Mouse (Mus musculus): ENCODE measurements around the gene Spata2. TPM values are rescaled to one million over a fixed set of nuclear protein-coding genes. Genes with fewer than 3 reads are reported as not detected.

Gene Spata2
- total RNA-seq, 2 experiments from 2014 or later = 39.8 to 43.3 TPM

DNA sequence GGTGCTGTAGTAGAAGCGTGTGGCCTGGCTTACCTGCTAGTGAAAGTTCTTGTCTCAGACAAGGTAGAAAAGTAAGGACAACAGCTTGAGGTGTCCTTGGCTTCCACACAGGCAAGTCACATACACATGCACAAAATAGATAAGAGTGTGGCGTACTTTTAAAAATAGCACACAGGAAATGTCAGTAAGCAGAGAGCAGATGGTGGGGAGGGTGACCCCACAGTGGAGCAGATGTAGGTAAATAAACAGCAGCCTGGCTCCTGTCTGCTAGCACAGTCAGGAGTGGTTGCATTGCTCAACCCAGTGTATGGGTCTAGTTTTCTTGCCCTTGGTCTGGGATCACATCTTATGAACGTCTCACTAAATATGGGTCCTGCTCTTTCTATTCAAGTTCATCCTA is 17.8 kb upstream of the Spata2 start:
- no peak for DNase-seq

DNA sequence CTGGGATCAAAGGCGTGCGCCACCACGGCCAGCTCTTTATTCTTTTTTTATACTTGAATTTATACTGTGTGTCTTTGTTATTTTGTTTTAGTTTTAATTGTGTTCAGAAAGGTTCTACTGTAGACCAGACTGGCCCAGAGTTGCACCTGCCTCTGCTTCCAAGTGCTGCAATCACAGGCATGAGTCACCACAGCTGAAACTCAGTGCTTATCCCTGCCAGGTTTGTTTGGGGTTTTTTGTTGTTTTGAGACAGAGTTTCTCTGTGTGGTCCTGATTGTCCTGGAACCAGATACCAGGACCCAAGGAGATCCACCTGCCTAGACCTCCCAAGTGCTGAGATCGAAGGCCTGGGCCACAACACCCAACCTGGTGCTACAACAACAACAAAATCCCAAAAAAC is 15.9 kb upstream of the Spata2 start:
- DNase-seq = no peak

DNA sequence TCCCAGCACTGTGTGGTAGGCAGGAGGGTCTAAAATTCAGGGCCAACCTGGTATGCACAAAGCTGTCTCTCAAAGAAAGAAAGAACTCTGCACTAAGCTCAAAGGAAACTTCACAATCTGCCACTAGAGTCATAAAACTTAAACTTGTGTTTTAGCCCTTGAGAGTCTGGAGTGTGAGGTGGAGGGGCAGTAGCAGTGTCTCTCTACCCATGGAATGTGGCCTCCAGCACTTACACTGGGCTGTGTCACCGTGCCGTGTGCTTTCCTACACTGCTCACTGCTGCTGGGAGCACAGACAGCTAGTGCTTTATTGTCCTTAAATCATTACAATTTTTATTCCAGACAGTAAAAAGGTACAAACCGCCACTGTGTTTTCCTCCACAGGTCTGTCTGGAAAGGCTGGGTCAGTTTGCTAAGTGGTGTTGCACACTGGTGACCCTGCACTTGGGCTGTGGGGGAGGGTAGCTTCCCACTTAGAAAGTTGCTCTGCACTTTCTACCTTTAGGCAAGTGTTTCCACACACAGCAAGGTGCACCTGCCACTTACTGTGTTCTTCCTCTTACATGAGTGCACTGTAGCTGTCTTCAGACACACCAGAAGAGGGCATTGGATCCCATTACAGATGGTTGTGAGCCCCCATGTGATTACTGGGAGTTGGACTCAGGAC is 15.2 kb upstream of the Spata2 start:
- DNase-seq = no peak

DNA sequence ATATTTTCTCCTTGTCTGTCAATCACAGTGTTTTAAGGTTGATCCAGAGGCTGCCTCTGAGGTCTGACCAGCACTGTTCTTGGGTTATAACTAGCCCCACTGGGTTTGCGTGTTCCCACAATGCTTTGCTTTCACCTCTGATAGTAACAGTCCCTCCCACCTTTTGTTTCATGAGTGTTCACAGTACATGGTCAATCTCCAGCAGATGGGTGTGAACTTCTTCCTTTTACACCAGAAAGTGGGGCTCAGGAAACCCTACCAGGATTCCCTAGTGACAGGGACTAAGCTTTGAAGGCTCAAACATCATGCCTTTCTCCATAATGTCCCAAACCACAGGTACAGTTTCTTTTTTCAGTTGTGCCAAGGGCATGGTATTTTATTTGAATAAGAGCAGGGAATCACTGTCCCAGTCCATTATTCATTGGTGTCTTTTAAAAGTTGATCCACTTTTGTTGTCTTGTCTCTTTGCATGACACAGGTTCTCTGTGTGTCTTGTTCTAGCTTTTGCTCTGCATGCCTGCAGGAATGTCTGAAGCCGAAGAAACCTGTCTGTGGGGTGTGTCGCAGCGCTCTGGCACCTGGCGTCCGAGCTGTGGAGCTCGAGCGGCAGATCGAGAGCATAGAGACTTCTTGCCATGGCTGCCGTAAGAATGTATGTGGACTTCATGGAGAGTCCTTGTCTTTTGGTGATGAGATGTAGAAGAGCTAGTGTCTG is 14.0 kb upstream of the Spata2 start:
- no peak for DNase-seq

DNA sequence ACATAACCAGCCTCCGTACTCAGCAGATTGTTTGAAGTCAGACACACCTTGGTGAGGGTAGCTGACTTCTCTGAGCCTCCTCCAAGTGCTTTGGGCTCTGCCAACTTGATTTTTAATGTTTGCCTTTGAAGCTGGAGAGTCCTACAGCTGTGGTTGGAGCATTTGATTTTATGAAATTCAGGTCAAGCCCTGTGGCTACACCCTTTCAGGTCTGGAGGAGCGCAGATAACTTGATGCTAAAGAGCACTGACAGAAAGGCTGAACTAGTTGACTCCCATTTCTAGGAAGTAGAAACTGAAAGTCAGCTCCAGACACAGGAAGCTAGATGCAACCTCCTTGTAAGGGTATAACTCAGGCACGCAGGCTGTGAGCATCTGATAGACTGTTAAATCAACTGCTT is 12.4 kb upstream of the Spata2 start:
- DNase-seq = no peak

DNA sequence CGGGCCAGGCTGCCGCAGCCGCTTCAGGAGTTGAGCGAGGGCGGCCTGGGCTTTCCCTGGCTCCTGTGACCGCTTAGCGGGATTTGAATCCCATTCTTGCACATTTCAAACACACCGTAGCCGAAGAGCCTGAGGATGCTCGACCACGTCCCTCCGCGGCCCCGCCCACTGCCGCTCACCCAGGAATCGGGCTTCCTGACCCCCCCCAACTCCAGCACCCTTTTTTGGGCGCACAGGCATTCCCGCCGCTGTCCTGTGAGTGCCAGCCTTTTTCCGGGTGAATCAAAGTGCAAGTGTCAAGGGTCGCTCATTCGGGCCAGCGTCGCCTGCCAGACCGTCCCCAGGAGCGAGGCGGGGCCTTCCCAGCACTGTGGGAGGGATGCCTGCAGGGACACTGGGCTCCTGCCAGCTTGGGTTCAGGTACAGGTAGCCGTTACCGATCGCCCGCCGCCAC is 11.2 kb upstream of the Spata2 start:
- DNase-seq = peak; percentile 81 to 86

DNA sequence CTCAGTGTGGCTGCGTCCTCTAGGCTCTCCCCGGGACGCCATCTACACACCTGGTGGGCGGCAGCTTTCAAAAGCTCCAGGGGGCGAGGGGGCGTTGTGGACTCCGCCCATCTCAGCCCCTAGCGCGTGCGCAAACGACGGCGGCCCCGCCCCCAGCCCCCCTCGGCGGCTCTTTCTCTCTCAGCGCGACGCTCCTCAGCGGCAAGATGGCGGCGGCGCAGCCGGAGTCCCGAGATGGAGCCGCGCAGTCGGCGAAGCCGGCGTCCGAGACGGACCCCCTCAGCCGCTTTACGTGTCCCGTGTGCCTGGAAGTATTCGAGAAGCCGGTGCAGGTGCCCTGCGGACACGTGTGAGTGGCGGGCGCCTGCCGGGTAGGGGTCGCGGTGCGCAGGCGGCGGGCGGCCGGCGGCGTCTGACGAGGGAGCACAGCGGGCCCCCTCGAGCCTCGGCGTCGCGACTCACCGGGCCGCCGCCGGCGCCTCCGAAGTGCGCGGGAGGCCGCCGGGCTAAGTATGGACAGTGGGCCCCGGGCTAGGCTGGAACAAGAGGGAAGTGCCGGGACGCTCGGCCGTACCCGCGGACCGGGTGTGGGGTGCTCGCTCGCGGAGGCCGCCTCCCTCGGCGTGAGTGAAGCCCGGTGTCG is 10.7 kb upstream of the Spata2 start:
- DNase-seq = peak; percentile 91 to 94

DNA sequence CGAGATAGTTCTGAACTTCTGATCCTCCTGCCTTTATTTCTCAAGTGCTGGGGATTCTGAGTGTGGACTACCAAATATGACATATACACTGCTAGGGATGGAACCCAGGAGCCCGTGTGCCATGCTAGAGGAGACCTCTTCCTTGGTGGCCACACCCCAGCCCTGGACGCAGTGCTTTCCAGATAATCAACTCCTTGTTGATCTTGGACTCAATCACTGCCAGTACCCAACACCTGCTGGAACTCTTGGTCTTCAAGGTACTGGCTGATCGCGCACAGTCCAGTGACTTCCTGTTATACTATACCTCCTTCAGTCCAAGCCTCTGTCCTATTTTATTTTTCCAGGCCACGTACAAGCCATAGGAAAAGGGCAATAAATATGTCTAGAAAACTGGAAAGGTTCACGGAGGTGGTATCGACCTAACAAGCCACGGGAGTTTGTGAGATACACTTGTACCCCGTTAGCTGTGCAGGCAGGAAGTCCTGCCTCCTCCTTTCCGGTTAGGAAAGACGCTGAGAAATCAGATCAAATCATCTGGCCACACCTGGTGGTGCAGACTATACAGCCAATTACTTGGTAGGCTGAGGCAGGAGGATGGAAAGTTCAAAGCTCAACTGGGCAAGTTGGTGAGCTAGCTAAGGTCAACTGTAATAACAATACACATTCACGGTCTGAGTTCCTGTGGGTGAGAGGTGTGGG is 10.0 kb upstream of the Spata2 start:
- no peak for DNase-seq

DNA sequence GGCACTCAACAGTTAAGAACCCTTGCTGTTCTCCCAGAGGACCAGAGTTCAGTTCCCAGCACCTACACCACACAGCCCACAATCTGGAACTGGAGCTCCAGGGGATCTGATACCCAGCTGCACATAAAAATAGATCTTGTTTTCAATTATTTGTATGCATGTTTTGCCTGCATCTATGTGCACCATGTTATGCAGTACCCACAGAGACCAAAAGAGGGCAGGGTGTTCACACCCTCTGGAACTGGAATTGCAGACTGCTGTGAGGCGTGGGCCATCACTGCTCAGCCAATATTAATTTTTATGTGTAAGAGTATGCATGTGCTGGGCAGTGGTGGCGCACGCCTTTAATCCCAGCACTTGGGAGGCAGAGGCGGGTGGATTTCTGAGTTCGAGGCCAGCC is 4.6 kb upstream of the Spata2 start:
- DNase-seq = peak; percentile 66 to 75

DNA sequence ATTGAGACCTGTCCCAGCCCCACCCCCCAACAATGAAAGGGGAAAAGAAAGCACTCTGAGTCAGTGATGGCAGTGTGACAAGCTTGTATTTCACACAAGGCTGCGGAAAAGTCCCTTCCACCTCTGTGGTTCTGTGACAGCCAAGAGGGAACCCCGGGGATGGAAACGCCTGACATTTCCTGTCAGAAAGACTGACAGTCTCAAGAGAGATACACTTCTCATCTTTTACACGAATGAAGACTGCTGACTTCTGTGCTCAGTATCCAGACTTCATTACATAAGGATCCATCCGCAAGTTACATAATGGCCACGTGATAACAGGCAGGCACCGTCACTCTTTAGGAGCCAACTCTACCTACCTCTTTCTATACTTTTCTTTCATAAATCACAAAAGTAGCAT is 3.8 kb upstream of the Spata2 start:
- no peak for DNase-seq

DNA sequence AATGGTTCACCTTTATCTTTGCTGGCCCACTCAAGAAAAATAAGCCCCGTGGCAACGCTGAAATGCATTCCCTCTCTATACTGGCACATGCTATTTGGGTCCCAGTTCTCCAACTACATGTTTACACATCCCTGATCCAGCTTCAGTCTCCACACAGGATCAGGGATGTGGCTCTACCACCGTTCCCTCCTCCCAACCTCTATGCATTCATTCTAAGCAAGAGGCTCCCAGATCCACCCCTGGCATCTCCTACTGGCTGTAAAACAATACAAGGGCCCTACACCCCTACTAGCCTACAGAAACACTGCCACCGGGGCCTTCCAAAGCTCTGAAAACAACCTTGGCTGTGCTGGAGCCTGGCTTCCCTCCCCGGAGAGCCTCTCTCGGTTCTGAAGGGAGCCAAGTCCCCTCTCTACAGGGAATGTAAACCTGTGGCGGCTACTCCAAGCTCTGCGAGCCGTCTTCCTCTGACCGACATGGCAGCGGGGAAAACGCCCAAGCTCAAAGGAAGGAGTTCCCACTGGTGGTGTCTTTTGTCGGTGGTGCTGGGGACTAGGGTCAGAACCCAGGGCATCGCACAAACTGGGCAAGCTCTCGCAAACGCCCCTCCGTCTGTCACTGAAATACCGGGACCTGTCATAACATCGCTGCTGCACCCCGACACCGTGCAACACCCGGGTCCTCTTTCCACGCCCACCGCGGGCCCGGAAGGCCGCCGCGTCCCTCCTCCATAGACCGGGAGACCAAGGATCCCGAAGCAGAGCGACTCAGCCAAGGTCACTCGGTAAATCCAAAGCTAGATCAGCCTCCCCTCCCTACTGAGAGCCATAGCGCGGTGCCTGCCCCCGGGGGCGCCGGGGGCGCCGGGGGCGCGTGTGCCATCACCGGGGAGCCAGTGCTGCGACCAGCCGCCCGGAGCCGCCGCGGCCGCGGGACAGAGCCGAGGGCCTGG is 654 bp downstream of the Spata2 start, which contains the start of gene Rnf114:
TSS of gene Rnf114 (plus strand) at position 889 of the 952 bp plus-strand sequence.
- peak; percentile 75 to 76 for DNase-seq

DNA sequence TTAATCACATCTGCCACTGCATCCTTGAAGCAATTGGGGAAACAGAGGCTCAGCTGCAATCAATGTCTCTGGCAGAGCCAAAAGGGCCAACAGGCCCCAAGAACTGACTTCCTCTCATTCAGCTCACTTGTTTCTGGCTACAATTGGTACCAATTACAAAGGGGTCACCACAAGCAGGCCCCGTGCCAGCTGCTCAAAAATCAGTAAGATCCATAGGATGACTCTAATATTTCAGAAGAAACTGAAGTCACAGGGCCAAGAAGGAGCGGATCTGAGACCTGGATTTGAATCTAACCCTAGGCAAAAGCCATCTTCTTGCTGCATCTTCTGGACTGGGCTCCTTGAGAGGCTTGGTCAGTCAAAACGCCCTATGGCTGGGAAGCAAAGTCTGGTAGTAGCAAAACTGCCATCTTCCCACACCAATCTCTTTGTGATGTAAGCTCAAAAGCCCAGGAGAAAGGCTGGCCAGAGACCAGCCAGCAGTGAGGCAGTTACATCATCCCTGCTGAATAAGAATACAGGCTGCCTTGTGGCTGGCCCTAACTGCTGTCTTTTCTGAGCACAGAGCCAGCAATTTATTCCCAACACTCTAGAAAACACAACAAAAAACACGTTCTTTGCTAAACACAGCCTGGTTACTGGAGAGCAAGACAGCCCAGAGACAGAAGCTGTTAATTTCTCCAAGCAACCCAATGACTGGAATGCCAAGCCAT is 1.7 kb downstream of the Spata2 start:
- peak in 1 of 2 experiments; percentile 60 for DNase-seq

DNA sequence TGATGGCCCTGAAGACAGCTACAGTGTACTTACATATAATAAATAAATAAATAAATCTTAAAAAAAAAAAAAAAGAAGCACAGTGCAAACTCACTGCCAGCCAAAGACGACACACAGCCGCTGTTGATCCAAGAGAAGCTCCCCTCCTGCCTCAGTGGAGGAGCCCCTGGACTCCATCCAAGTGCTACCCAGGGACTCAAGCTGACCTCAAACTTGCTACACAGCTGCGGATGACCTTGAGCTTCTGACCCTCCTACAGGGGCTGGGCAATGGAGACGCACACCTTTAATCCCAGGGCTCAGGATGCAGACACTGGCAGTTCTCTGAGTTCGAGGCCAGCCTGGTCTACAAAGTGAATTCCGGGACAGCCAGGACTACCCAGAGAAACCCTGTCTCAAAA is 4.7 kb downstream of the Spata2 start:
- peak in 1 of 2 experiments; percentile 55 for DNase-seq

DNA sequence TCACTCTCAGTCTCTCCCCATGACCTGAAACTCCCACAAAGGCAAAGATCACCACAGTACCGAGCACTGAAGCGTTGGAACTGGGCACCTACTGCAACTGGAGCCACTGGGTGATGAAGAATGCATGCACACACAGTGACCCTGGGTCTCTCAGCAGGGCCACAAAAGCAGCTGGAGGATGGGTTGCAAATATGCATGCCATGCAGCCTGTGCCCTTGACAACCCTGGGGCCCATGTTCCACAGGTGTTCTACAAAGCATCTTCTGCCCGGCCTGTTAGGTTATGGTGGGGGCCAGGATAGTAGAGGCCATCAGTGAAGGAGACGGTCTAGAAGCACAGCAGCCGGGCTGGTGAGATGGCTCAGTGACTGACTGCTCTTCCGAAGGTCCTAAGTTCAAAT is 5.1 kb downstream of the Spata2 start:
- no peak for DNase-seq

DNA sequence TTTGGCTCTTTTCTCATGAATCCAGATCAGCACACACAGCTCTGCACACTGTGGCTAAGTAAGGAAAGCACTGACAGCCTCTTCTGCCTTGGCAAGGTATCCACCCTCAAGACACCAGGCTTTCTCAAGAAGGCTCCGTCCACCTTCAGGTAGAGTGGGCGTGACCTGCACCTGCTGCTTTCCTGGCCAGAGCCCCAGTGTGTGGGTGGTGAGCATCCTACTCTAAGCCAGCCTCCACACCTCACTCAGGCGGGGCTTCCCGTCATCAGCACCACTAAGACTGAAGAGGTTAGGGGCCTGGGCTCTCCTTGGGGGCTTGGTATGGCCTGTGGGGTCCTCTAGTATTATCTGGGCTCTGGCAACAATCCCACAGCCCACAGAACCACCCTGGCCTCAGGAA is 6.1 kb downstream of the Spata2 start:
- DNase-seq = no peak

DNA sequence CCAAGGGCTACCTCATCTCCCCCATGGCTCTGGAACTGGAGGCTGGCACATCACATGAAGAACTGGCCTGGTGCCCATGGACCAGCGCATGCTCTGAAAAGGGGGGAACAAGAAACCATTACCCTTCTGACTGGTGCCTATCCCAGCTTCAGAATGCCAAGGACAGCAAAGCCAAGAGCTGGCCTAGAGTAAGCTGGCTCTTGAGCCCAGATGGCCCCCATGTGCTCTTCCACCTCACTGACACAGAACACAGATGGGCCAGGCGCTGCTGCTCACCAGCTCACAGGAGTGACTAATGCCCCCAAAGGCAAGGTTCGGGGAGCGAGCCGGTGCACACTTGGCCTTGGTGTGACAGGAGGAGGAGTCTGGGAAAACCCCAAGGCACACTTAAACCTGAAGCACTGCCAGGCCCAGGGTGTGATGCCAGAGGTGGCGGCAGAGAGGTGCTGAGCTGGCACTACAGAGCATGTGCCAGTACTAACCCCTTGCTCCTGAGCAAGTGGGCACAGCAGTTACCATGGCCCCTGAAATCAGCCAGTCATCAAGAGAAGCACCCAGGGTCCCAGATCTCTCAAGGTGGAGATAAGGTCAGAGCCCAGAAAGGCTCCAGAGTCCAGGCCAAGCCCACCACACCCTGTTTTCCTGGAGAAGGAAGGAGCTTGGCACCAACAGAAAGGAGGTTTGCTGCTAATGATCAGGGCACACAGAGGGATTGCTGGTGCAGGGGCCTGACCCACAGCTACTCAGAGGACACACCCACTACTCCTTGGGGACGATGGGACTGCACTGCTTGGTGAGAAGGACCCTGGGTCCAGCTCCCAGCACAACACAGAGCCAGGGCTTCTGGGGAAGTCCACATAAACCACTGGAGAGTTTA is 6.9 kb downstream of the Spata2 start:
- peak; percentile 87 to 89 for DNase-seq

DNA sequence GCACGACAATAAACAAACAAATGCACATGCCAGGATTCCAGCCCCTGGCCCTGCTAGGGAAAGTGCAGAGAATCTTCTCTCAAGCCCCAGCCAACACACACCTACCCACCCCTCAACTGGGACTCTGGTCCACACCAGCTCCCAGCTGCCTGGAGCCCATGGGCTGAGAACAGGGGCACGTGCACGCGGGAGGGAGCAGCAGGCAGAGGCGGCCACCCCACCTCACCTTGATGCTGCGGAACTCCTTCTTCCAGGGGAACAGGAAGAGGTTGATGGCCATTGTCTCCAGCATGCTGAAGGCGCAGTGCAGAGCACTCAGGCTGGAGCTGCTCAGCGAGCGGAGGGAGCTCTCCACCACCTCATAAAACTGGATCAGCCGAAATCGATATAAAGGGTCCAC is 7.8 kb downstream of the Spata2 start:
- no peak for DNase-seq

DNA sequence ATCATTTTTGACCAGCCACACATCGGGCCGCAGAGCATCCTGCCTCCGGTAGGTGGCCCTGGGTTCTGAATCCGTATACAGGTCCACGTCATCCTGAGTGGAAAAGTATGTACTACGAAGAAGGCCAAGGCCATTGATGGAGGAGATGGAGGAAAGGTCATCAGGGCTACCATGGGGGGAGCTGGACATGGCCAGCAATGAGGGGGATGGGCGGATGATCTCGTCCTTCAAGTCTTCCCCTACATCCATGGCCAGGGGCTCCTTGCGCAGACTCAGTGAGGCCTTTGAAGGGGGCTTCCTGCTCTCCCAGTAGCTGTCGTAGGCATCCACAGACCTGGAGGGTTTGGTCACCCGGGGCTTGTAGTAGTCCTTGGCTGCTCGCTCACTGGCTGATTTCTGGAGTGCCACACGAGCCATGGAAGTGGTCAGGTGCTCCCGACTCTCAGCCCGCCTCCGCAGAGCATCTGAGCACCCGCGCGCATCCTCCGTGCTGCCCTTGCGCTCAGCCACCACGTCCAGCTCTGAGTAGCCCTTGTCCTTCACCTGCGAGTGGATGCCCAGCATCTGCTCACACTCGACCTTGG is 8.8 kb downstream of the Spata2 start:
- peak; percentile 50 to 51 for DNase-seq
